8 mouse cellular contexts compared by ENCODE assay signal in the genomic region with DNA sequence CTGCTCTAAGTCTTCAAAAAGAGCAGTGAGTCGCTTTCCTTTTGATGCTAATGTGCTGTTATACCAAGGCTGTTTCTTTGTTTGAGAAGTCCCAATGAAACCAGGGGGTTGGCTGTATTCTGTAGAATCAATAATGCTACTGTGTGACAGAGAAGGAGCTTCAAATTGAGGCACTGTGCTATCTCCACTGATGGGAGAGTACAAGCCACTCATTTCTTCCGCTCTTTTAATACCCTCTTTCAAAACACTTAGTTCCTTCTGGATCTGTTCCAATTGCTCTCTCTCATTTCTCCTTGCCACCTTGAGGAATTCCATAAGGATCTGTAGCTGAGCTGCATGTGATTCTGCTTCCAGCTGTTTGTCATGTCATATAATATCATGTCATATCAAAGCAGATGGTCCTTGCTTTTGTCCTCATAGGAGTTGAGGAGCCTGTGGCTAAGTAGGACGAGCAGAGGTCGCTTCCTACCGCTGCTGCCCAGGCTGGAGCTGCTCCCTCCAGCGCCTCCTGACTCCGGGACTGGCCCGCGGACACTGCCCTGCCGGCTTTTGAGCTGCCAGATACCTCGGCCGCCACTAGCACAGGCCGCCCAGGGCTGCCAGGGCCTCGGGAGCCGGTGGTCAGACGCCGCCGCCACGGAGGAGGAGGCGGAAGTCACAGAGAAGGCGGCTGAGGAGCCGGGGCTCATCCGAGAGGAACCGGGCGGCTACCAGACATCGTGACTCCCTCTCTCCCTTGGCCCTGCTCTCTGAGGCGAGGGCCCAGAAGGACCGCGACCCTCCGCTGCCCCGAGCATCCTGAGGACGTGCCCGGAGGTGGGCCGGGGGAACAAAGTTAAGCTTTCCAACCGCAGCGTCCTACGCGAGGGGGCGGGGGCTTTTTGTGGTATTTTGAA. TPM values are rescaled to one million over a fixed set of nuclear protein-coding genes. Genes with fewer than 3 reads are reported as not detected.
A peak's percentile ranks its signal among the peaks of the same experiment; 100 is the strongest.
DNase-seq lines count a peak whose midpoint lies in the region; ATAC-seq lines count a peak whose summit lies in the region.
"Had no signal": no experiment of that assay in that cellular context is flagged by ENCODE, and none has a peak within 500 bp of the region (broad histone marks: within the 10 kb centered on the region; RNA-seq: fewer than 3 reads in every experiment).

No protein-coding gene starts in this region.

- no peaks in the 10 kb centered on the region for H3K4me1 ChIP-seq in lung, embryonic 16.5 days (replicated peaks; ENCODE audit: control insufficient read depth, insufficient read depth, low read length)
- H3K4me1 ChIP-seq in limb, embryonic 15.5 days = peaks cover 7% of the 10 kb centered on the region; the same call in 1 of the 2 replicates
- H3K4me1 ChIP-seq in neural tube, embryonic 14.5 days (ENCODE audit: control insufficient read depth, insufficient read depth, low read length) = no peaks in the 10 kb centered on the region

- peak overlapping the region; percentile 64 for H3K9ac ChIP-seq in lung, embryonic 16.5 days (ENCODE audit: low read length)
- H3K9ac ChIP-seq in limb, embryonic 15.5 days = peak overlapping the region; percentile 26; the same call in 1 of the 2 replicates
- H3K9ac ChIP-seq in neural tube, embryonic 14.5 days (replicated peaks; ENCODE audit: low read depth, low read length) = peak overlapping the region; percentile 70

- H3K27me3 ChIP-seq in lung, embryonic 16.5 days (ENCODE audit: control insufficient read depth, insufficient read depth, low read depth, low read length) = no peaks in the 10 kb centered on the region
- peaks cover 15% of the 10 kb centered on the region for H3K27me3 ChIP-seq in limb, embryonic 15.5 days
- no peaks in the 10 kb centered on the region for H3K27me3 ChIP-seq in neural tube, embryonic 14.5 days (ENCODE audit: control insufficient read depth, insufficient read depth, low read length)

- no peaks in the 10 kb centered on the region for H3K36me3 ChIP-seq in lung, embryonic 16.5 days (ENCODE audit: control insufficient read depth, insufficient read depth, low read length)
- no peaks in the 10 kb centered on the region for H3K36me3 ChIP-seq in limb, embryonic 15.5 days
- no peaks in the 10 kb centered on the region for H3K36me3 ChIP-seq in neural tube, embryonic 14.5 days (ENCODE audit: control insufficient read depth, insufficient read depth, low read length)

- WGBS in lung, embryonic 16.5 days = 6% methylated on average over 39 of the region's 39 CpGs
- WGBS in limb, embryonic 15.5 days = 8% methylated on average over 39 of the region's 39 CpGs
- 9% methylated on average over 32 of the region's 39 CpGs for WGBS in neural tube, embryonic 14.5 days

- ATAC-seq in lung, embryonic 16.5 days (ENCODE audit: low read depth) = peak; percentile 31; the same call in 1 of the 2 replicates
- ATAC-seq in limb, embryonic 15.5 days (ENCODE audit: insufficient number of reproducible peaks, low FRiP score, low TSS enrichment, low read depth) = no peak
- peak; percentile 84 for ATAC-seq in neural tube, embryonic 14.5 days (ENCODE audit: low read depth)

- H3K4me2 ChIP-seq in lung, embryonic 16.5 days (ENCODE audit: low read depth, low read length) = peak overlapping the region; percentile 83
- peak overlapping the region; percentile 79 for H3K4me2 ChIP-seq in limb, embryonic 15.5 days
- H3K4me2 ChIP-seq in neural tube, embryonic 14.5 days (ENCODE audit: low read depth, low read length) = peak overlapping the region; percentile 73

- no peak overlapping the region for H3K27ac ChIP-seq in lung, embryonic 16.5 days (ENCODE audit: low read length)
- no peak overlapping the region for H3K27ac ChIP-seq in limb, embryonic 15.5 days
- no peak overlapping the region for H3K27ac ChIP-seq in neural tube, embryonic 14.5 days (ENCODE audit: low read depth, low read length)

- peak overlapping the region; percentile 52 for H3K4me3 ChIP-seq in lung, embryonic 16.5 days (ENCODE audit: low read length)
- peak overlapping the region; percentile 39 for H3K4me3 ChIP-seq in limb, embryonic 15.5 days
- peak overlapping the region; percentile 40 for H3K4me3 ChIP-seq in neural tube, embryonic 14.5 days (ENCODE audit: low read depth, low read length)
- H3K4me3 ChIP-seq: myocyte had no signal

- no peak for DNase-seq in lung, adult 18-20 months
- peak; percentile 56 for DNase-seq in embryo, embryonic 11 days
- peak; percentile 21 for DNase-seq in heart, postnatal 4 days
- no peak for DNase-seq in ovary, postnatal 14 days (ENCODE audit: low spot score)

- H3K9me3 ChIP-seq in lung, embryonic 16.5 days (ENCODE audit: control insufficient read depth, low read length) = no peaks in the 10 kb centered on the region
- H3K9me3 ChIP-seq in limb, embryonic 15.5 days = no peaks in the 10 kb centered on the region
- H3K9me3 ChIP-seq in neural tube, embryonic 14.5 days (ENCODE audit: control insufficient read depth, low read length) = no peaks in the 10 kb centered on the region

RNA-seq across cellular contexts. Expression of a gene that starts 45.1 kb away (rescaled TPM):
- 29.6 and 32.8 TPM in 2 replicates for polyA plus RNA-seq in lung, embryonic 16.5 days (2015; fragmentation: Nextera tagmentation; extraction: Ambion mirVana)
- 100 to 1,000 TPM; 274 to 277 TPM for total RNA-seq in heart, postnatal 4 days (2021)
- polyA plus RNA-seq in limb, embryonic 15.5 days (2015; fragmentation: Nextera tagmentation; extraction: Ambion mirVana) = 83.7 and 89.1 TPM in 2 replicates
- 26.0 and 27.1 TPM in 2 replicates for polyA plus RNA-seq in neural tube, embryonic 14.5 days (2014; fragmentation: Nextera tagmentation; extraction: Ambion mirVana)

RNA-seq across cellular contexts. Expression of a gene that starts 52.8 kb away (rescaled TPM):
- not detected in 2 replicates for polyA plus RNA-seq in lung, embryonic 16.5 days (2015; fragmentation: Nextera tagmentation; extraction: Ambion mirVana)
- not detected for total RNA-seq in heart, postnatal 4 days (2021)
- not detected in 2 replicates for polyA plus RNA-seq in limb, embryonic 15.5 days (2015; fragmentation: Nextera tagmentation; extraction: Ambion mirVana)
- polyA plus RNA-seq in neural tube, embryonic 14.5 days (2014; fragmentation: Nextera tagmentation; extraction: Ambion mirVana) = not detected in 2 replicates
- polyA plus RNA-seq: myocyte had no signal

RNA-seq across cellular contexts. Expression of a gene that starts 52.8 kb away (rescaled TPM):
- not detected in 2 replicates for polyA plus RNA-seq in lung, embryonic 16.5 days (2015; fragmentation: Nextera tagmentation; extraction: Ambion mirVana)
- not detected for total RNA-seq in heart, postnatal 4 days (2021)
- not detected in 2 replicates for polyA plus RNA-seq in limb, embryonic 15.5 days (2015; fragmentation: Nextera tagmentation; extraction: Ambion mirVana)
- not detected in 2 replicates for polyA plus RNA-seq in neural tube, embryonic 14.5 days (2014; fragmentation: Nextera tagmentation; extraction: Ambion mirVana)
- polyA plus RNA-seq: myocyte had no signal

Comparison
In these comparisons a context has a peak if more than half of its experiments do, and no peak if none do; other contexts are left out.
1. DNase-seq: peak in embryo, embryonic 11 days (single experiment) and heart, postnatal 4 days (single experiment); none in lung, adult 18-20 months (0 of 2) and ovary, postnatal 14 days (single experiment).
2. Peak in every context shown above with its lines, with median percentiles within 50 percentile points of each other: H3K4me2 ChIP-seq, H3K4me3 ChIP-seq and H3K9ac ChIP-seq.